Mouse (Mus musculus): ENCODE data around the gene Olfr860. TPM values are rescaled to one million over a fixed set of nuclear protein-coding genes. Genes with fewer than 3 reads are reported as not detected.
"Not testable (repeated sequence)": the region's sequence is repeated elsewhere in the genome, so short reads cannot be mapped to it uniquely, and the experiment has no call there.

The Olfr860 gene
- not detected in 2 replicates for polyA plus RNA-seq (2016; fragmentation: Nextera tagmentation; extraction: Ambion mirVana)

DNA sequence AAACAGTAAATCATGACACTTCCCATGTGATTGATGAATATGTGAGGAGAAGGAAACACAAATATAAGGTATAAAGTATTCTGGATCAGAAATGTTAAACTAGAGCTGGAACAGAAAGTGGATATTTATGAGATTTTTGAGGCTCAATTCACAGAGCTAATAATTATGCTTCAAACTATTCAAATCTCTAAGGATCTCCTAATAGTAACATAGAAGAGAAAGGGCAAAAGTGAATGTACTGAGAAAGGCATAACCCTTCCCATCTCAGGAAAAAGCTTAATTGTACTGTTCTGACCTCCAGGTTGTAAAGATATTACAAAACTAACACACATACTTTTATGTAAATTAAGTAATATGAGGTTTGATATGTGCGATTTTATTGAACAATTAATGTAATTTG, at the start of gene Olfr860:
Gene Olfr860, minus strand, starts transcription at position 101 of the 400 bp plus-strand sequence.
- whole genome bisulfite sequencing: 88% methylated on average over 1 of the region's 1 CpGs
- DNase-seq (ENCODE audit: extremely low spot score, low spot score): no peak
- Histone ChIP-seq H3K27ac (no peak within 1 kb of the TSS), H3K4me1 (no peaks in the 10 kb centered on the region), H3K4me3 (no peak within 1 kb of the TSS), H3K36me3 (replicated peaks) (no peaks in the 10 kb centered on the region), H3K27me3 (ENCODE audit: poor library complexity, severe bottlenecking) (no peaks in the 10 kb centered on the region), H3K9me3 (peaks cover 3% of the 10 kb centered on the region; the same call in 1 of the 2 replicates)

DNA sequence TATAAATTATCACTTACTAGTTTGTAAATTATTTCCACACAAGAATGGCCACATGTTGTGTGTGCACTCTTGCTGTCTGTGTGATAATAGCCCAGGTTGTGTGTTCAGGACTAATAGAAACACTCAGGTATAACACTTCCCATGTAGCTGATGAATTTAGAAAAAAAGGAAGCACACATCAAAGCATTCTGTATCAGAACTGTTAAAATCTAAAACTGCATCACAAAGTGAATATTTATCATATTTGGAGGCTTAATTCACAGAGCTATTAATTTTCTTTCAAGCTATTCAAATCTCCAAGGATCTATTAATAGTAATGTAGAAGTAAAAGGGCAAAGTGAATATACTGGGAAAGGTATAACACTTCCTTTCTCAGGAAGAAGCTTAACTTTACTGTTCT, 38.4 kb upstream of the Olfr860 start, which contains the start of gene Olfr862:
Gene Olfr862, minus strand, starts transcription at position 101 of the 400 bp plus-strand sequence.
- Histone ChIP-seq H3K36me3 (replicated peaks) (no peaks in the 10 kb centered on the region), H3K9me3 (peaks cover 28% of the 10 kb centered on the region), H3K27ac (no peak within 1 kb of the TSS), H3K4me3 (no peak within 1 kb of the TSS), H3K4me1 (no peaks in the 10 kb centered on the region), H3K27me3 (ENCODE audit: poor library complexity, severe bottlenecking) (no peaks in the 10 kb centered on the region)
- DNase-seq (ENCODE audit: extremely low spot score, low spot score): no peak

DNA sequence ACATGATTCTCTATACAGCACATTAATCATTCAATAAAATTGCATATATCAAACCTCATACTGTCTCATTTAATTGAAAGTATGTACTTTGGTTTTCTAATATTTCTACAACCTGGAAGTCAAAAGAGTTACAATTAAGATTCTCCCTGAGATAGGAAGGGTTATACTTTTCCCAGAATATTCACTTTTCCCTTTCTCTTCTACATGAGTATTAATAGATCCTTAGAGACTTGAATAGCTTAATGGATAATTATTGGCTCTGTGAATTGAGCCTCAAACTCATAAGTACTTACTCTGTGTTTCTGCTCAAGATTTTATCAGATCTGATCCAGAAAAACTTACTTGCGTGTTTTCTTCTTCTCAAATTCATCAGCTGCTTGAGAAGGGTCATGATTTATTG, 44.9 kb downstream of the Olfr860 start, which contains the start of gene Olfr859:
Gene Olfr859, plus strand, starts transcription at position 301 of the 400 bp plus-strand sequence.
- not testable (repeated sequence) for H3K27ac ChIP-seq; DNase-seq (ENCODE audit: extremely low spot score, low spot score); H3K4me1 ChIP-seq; H3K27me3 ChIP-seq (ENCODE audit: poor library complexity, severe bottlenecking); H3K4me3 ChIP-seq; H3K36me3 ChIP-seq (replicated peaks)
- peaks cover 31% of the 10 kb centered on the region for H3K9me3 ChIP-seq
- 72% methylated on average over 1 of the region's 1 CpGs for WGBS

DNA sequence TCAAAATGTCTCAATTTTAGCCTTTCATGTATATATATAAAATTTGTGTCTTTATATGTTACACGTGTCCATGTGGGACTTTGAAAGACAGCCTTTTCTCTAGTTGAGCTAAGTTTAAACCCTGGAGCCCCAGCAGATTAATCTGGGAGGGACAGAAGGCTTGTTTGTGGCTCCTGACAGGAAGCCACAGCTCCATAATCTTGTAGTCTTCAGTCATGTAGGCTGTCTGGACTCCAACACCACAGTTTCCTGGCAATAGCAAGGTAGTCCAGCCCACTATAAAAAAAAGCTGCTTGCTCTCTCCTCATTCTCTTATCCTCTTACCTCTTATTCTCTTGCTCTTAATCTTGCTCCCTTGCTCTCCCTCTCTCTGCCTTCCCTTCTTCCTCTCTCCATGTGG, 46.5 kb downstream of the Olfr860 start:
- no peak overlapping the region for H3K27ac ChIP-seq
- WGBS: 79% methylated on average over 1 of the region's 1 CpGs
- peaks cover 34% of the 10 kb centered on the region for H3K9me3 ChIP-seq
- H3K36me3 ChIP-seq (replicated peaks): no peaks in the 10 kb centered on the region
- no peaks in the 10 kb centered on the region for H3K4me1 ChIP-seq
- H3K27me3 ChIP-seq (ENCODE audit: poor library complexity, severe bottlenecking): no peaks in the 10 kb centered on the region
- H3K4me3 ChIP-seq: no peak overlapping the region
- DNase-seq (ENCODE audit: extremely low spot score, low spot score): no peak

Other genes with a start within 250 kb of the Olfr860 start
- 38.6 and 38.7 TPM in 2 replicates for gene Zfp317, start 227.6 kb downstream of the Olfr860 start, polyA plus RNA-seq (2016; fragmentation: Nextera tagmentation; extraction: Ambion mirVana)
- gene Olfr857, start 140.3 kb downstream of the Olfr860 start, polyA plus RNA-seq (2016; fragmentation: Nextera tagmentation; extraction: Ambion mirVana): not detected in 2 replicates
- gene Olfr58, start 69.5 kb downstream of the Olfr860 start, polyA plus RNA-seq (2016; fragmentation: Nextera tagmentation; extraction: Ambion mirVana): not detected in 2 replicates
- not detected in 2 replicates for gene Olfr859, start 44.8 kb downstream of the Olfr860 start, polyA plus RNA-seq (2016; fragmentation: Nextera tagmentation; extraction: Ambion mirVana)
- gene Olfr862, start 38.3 kb upstream of the Olfr860 start, polyA plus RNA-seq (2016; fragmentation: Nextera tagmentation; extraction: Ambion mirVana): not detected in 2 replicates
- 0.15 and 0.20 TPM in 2 replicates for gene Olfr77, start 67.1 kb upstream of the Olfr860 start, polyA plus RNA-seq (2016; fragmentation: Nextera tagmentation; extraction: Ambion mirVana)
- not detected in 2 replicates for gene Olfr866, start 178.3 kb upstream of the Olfr860 start, polyA plus RNA-seq (2016; fragmentation: Nextera tagmentation; extraction: Ambion mirVana)
- not detected in 2 replicates for gene Olfr867, start 207.8 kb upstream of the Olfr860 start, polyA plus RNA-seq (2016; fragmentation: Nextera tagmentation; extraction: Ambion mirVana)
- not detected in 2 replicates for gene Olfr868, start 248.9 kb upstream of the Olfr860 start, polyA plus RNA-seq (2016; fragmentation: Nextera tagmentation; extraction: Ambion mirVana)